Mouse (Mus musculus): ENCODE measurements at regions not wholly inside any gene's neighbourhood (a gene's known extent, or its start where the extent isn't known, plus 50 kb on each side); places are given as distances from the start of the nearest gene placed in this dataset.
A peak's percentile ranks its signal among the peaks of the same experiment; 100 is the strongest.

DNA sequence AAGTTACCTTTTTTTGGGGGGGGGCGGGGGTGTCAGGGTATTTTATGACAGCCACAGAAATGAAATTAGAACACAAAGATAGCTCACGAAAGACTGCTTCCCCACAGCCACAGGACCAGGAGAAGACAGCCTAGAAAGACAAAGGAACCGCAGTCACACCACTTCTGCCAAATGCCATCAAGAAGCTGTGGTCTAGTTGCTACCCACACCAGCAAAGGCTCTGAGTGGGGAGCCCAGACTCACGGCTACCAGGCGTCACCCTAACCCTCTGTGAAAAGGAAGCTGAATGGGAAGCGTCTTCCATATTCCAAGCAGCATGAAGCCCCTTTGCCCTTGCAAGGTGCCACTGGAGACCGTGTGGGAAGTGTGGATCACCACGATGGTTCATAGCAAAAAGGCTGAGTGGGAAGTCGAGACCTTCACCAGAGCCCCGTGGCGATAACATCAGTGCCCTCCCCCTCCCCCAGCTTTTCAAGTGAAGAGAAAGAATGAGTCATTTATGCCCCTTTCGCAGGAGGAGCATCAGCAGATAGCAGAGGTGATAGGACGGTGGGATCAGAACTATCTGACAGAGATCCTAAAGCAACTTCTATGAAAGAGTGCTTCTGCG is 91.3 kb upstream of the Spdye4c start:
- DNase-seq = no peak

DNA sequence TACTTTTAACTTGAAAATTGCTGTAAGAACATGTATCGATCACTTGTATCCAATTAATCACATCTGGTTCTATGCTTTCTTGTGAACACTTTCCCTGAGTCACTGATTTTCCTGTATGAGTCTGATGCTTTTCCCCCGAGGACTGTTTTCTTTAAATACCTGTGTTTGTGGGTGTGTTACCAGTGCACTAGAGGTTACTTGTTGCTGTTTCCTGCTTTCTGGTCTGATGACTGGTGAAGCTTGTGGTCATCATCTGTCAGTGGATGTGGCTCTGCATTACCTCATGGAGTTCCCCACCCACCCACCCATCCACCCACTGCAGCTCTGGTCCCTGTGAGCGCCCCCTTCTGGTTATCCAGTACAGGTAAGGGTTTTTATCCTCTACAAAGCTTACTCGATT is 88.3 kb upstream of the Spdye4c start:
- no peak for DNase-seq

DNA sequence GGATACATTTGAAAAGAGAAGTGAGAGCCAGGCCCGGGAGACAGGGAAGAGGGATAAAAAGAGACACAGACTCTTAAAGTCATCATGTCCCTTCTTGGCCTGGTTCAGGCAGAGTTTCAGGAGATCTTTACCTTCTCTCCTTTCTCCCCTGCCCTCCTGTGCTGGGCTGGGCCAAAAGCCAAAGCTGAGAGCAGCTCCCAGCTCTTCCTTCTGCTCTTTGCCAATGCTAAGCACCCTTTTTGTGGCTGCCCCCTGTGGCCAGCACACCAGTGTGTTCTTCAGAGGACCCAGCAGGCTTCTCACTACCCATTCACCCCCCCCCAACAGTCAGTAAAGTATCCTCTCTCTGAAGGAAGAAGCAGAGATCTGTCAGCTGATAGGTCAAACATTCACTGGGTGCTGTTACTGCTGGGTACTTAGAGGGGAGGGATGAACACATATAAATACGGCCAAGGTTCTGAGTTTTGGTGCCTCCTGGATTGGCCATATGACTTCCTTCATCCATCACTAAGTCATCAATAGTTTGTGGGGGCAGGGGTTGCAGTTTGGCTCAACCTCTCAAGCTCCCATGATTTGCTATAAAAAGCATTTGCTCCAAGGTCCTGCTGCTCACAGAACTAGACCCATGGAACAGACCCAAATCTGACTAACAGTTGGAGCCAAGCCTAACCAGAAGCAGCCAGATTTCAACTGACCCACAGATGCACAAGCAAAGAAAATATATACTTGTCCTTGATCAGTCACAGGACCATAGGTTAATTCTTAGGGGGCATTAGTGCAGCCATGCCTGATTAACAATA is 87.7 kb upstream of the Spdye4c start:
- DNase-seq = no peak

DNA sequence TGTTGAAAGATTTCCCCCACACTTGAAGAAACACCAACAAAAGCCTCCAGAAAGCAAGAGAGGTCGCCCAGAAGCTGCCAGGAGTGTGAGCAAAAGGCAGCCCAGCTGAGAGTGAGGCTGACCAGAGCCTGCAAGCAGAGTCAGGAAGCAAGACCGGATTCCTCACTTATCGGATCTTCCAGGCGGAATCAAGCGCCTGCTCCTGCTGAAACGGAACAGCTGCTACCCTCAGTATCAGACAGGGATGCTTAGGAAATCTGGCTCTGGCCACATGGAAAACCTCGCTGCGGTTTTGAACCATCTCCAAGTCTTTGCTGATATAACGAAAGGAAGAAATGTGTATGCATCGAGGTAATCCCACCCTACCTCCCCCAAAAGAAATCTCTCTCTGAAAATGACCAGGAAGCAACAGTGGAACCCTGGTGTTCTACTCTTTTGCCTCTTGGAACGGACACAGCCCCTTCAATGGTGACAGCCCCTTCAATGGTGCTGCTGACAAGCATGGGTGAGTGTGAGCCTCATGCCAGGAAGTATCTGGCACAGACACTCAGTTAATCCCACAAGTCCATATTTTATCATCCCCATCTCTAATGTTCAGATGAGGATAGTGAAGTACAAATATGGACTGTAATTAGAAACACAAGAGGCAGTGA is 83.3 kb upstream of the Spdye4c start:
- peak in 1 of 2 experiments; percentile 9 for DNase-seq

DNA sequence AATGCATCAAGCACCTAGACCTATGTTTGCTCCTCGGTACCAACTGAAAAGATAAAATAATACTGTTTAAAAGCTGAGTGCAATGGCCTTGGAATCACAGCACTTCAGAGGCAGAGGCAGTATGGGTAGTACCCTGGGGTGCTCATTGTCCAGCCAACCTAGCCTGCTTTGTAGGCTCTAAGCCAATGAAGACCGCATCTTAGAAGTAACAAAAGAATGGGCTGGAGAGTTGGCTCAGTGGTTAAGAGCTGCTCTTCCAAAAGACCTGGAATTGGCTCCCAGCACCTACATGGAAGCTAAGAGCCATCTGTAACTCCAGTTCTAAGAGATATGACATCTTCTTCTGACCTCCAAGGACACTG is 82.8 kb upstream of the Spdye4c start:
- DNase-seq = no peak

DNA sequence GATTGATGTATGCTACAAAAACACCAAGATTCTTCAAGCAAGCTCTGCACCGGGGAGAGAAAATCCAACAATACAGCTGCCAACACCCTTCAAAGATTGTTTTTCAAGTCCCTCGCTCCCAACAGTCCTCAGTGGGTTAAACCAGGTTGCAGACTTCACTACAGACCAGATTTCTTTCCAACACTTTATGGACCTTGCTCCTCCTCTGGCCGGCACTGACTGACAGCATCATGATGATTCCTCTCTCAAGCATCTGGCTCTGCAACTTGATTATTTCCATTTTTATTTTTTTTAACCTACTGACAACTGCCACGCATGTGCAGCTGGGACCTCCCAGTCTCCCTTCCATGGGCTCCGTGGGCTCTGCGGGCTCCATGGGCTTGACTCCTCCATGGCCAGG is 79.7 kb upstream of the Spdye4c start:
- no peak for DNase-seq

DNA sequence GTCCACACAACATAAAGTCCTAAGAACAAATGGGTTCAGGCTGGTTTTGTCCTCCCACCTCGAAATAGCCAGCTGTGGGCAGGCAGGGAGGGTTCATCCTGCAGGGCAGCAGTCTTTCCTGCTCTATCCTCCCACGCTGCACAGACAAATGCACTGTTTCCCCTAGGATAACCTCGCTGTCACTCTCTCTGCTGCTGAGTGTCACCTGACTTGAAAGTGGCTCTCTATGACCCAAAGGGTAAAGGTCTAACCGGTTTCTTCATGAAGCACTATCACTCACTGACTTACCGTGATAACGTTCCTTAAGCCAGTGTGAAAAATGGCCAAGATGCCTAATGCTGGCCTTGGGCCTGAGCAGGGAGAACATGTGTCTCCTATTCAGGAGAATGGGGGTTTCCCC is 78.2 kb upstream of the Spdye4c start:
- no peak for DNase-seq

DNA sequence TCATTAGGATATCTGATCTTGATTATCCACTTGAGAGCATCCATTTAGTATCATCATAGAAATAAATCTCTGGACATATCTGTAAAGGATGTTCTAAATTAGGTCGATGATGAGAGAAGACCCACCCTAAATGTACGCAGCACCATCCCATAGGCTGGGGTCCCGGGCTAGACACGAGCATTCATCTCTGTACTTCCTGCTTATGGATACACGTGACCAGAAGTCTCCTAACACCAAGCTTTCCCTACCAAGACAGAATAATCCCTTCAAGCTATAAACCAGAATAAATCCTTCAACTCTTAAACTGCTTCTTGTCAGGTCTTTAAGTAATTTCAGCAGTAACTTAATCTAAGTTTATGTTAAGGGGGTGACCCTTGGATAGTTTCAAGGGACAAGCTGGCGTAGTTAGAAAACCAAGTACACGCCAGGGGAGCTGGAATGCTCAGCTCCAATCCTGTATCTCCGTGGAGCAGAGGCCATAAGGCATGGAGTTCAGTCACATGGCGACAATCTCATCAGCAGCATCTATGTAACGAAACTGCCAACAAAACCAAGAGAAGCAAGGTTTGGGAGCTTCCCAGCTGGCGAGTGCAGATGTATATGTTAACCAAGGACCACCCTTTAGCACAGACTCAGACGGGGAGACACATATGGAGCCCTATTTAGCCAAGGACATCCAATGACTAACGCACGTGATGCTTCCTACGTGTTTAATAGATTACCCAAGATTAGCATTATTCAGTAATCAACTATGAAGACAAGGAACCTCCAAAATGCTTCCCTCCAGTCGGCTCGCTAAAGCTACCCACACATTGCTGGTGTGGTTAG is 76.3 kb upstream of the Spdye4c start:
- DNase-seq = no peak

DNA sequence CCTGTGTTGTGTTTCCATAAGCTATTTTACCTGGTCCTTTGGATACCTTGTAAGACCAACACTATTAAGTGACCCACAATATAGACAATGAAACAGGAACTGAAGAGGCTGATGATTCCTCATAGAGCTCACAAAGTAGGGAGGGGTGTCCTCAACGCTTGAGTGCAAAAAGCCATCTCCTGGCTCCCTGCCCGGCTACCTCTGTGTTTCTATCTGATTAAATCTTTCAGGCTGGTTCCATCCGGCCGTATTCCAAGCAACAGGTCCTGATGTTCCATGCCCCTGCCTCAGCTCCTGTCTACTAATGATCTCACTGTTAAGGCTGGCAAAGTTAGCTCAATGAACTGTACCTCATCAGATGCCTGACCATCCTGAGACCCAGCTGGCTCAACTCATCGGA is 75.3 kb upstream of the Spdye4c start:
- DNase-seq = no peak

DNA sequence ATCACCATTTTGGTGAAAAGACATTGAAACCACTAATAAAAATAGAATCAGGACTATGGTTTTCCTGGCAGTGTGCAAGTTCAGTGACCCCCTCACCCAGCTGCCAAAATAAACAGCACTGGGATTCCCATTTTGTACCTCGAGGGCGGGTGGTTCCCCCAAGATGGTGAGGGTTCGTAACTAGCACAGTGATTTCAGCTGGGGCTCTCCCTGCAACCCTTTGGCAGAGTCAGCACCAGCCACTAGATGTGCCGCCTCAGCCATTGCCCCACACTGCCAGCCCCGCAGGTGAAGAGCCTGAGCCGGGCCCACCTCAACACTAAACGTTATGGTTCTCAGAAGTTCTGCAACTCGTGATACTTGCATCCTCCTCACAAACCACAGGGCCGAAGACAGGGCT is 74.3 kb upstream of the Spdye4c start:
- no peak for DNase-seq

DNA sequence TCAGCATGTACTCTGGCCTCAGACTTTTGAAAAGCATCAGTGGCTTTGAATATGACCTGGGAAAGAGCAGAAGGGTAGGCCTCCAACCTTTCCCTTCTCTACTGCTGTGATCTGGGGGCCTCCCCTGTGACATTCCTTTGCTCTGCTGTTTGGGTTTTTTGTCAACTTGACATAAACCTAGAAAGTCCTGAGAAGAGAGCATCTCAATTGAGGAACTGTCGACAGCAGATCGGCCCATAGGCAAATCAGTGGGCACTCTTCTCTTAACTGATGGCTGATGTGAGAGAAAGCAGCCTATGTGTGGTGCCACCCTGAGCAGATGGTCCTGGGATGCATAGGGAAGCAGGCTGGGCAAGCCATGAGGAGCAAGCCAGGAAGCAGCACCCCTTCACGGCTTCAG is 72.9 kb upstream of the Spdye4c start:
- DNase-seq = no peak

DNA sequence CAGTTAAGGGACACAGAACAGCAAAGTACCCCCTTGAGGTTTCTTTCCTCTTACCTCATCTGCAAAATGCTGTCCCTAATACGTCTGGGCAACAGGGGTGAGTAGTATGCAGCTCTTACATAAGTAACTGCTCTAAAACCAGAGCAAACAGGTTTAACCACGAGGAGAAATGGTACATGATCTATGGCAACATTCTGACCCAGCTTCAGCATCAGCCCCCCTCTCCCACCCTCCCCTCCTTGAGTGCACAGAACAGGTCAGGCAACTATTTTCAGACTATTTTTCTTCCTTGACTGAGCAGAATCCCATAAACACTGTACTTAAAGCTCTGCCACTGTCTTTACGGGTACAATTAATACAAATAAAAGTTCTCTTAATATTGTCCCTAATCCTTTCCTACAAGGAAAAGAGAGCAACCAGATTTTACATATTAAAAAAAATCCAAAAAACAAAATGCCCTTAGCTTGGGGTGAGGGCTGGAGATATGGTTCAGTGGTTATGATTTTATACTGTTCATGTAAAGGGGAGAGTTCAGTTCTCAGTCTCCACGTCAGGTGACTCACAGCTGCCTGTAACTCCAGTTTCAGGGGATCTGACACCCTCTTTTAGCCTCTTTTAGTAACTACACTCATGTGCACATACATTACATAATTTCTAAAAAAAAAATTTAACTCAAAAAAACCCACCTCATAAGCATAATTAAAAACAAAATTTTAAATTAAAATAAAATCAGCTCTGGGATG is 69.1 kb upstream of the Spdye4c start:
- no peak for DNase-seq

DNA sequence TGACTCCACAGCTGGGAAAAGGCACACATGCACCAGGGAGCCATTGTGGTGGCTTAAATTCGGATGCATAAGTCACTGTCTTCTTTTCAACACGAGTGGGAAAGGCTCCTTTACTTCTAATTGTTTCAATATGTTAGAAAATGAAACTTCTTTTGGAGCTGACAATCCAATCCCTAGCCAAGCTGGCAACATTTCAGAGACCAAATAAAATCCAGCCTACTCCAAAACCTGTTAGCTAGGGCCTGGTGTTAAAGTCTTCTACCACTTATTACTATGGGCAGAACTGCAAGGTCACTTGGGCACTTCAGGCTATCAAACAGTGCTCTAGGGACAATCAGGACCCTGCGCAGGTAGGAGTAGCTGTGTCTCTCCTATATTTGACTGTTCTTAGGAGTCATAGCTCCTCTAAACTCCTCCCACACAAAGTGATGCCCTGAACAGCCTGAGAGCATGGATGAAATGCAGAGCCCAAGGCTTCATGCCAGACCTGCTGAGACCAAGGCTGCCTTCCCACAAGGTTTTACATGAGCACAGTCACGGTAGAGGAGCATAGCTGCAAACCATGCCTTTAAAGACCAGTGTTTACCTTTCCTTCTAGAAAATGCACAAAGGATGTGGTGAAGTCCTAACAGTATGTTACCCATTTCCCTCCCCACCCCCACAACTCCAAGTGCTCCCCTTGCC is 67.4 kb upstream of the Spdye4c start:
- no peak for DNase-seq

DNA sequence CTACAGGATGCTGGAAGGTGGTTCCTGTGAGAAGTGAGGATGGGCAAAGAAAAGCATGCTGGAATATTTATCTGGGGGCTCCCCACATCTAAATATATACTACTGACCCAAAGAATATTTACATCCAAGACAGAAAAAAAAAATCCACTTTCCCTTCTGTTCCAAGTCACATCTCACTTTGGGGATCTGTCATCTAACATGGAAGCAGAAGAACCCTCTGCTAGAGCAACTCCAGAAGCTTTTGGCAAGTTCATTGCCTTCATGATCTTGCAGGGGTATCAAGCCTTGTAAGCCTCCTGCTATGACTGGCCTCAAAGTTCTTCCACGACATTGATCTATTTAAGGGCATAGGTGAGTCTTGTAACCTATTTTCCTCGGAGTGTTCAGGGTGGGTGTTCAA is 64.9 kb upstream of the Spdye4c start:
- no peak for DNase-seq

DNA sequence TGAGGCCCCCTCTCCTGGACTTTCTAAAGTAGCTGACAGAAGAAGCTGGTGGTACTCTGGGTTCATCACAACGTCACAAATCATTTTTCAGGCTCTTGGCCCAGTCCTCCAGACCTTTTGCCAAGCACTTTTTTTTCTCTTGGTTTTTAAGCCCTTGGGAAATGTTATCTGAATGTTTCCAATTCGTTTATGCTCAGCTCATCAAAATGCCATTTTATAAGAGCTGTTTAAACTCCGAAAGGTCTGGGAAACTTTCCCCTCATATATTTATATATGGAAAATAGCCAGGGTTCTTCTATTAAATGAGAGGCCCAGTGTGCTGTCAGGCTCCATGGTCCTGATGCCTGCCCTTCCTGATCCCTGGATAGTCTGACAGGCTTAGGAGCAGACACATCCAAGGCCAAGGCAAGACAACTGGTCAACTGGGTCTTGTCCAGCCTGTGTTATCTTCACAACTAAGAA is 64.1 kb upstream of the Spdye4c start:
- DNase-seq = no peak

DNA sequence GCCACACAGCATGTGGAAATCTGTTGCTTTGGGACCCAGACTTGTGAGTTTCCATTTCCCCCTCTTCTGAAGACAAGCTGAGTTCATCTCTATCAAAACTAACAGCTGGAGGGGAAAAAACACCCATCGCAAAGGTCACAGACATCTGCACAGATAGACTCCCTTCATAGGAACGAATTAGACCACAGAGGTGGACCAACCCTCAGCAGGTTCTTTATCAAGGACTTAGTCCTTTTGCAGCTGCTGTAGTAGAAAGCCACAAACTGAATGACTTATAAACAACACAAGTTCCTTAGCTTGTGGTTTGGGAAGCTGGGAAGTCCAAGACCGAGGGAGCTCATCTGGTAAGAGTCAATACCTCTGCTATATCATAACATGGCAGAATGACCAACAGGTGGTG is 54.7 kb upstream of the Spdye4c start:
- DNase-seq = no peak

DNA sequence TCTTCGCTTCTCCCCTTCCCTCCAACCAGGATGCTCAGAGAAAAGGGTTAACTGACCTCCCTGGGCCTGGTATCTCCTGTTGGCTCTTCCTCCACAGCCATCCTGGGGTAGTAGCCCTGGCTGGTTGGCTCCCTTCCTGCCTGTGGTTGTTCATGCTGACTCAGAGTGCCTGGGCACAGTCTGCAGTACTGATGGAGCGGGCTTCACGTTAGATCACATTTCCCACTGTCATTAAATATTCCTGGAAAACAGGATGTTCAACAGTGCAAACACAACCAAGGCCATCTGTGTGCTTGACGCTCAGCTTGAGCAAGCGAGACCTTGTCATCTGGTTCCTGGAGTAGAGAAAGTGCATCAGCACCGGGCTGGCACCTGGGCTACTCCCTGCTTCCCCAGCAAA is 53.6 kb upstream of the Spdye4c start:
- no peak for DNase-seq

DNA sequence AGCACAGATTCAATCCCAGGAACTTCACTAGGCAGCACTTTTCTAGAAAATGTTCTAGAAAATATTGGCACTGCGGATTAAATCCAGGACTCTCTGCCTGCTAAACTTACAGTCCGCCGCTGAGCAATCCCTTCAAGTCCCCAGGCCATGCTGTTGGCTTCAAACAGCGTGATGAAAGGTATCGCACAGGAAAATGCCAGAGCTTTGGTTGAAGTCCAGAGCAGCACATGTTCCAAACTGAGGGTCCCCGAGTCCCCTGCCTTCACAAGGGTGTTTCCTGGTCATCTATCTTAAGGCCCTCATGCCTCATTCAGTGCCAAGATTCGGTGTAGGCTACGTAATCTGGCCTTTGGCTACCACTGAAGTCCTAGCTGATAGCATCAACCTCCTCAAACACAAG is 52.3 kb upstream of the Spdye4c start:
- DNase-seq = no peak
